Mouse (Mus musculus): ENCODE results near the gene Igf2r. TPM values are rescaled to one million over a fixed set of nuclear protein-coding genes. Genes with fewer than 3 reads are reported as not detected.

Igf2r gene
- polyA plus RNA-seq, 1 experiment: not detected

DNA sequence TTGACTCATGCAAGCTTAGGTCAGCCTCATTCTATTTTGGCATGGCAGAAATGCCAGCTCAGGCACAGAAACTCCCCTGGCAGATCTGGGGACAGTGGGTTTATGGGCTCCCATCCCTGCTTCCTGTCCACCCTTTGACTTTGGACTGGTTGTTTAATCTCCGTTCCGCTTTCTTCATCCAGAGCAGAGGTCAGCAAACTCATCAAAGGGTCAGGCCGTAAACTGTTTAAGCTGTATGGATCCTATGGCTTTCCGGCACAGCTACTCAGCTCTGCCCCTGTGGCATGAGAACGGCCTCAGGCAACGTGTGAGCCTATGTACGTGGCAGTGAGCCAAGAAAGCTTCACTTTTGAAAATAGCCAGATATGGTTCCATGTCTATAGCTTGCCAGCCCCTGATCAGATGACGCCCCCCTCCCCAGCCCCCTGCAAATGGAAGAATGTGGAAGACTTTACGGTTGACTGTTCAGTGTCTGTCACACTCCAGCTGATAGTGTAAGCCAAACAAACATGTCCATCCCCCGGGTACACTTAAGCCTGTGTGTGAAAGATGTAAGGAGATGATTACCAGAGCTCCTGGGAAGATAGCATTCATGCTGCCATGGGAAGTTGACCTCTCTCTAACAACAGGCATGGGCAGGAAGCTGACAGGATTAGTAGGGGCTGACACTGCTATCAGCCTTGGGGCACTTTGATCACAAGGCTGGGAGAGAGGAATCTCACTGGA lies 21.1 kb upstream of the Igf2r start:
- H3K4me1 ChIP-seq (ENCODE audit: control insufficient read depth, insufficient read depth, low read length): peaks cover 9% of the 10 kb centered on the region; the same call in 1 of the 2 replicates
- H3K4me3 ChIP-seq (ENCODE audit: insufficient read depth, low read depth, low read length): no peak overlapping the region
- 52% methylated on average over 10 of the region's 10 CpGs for WGBS
- no peak for TF ChIP-seq CTCF (IDR thresholded peaks at IDR 0.05; ENCODE audit: insufficient read depth, low read depth, low read length)
- H3K27ac ChIP-seq (ENCODE audit: insufficient read depth, low read depth, low read length): no peak overlapping the region

DNA sequence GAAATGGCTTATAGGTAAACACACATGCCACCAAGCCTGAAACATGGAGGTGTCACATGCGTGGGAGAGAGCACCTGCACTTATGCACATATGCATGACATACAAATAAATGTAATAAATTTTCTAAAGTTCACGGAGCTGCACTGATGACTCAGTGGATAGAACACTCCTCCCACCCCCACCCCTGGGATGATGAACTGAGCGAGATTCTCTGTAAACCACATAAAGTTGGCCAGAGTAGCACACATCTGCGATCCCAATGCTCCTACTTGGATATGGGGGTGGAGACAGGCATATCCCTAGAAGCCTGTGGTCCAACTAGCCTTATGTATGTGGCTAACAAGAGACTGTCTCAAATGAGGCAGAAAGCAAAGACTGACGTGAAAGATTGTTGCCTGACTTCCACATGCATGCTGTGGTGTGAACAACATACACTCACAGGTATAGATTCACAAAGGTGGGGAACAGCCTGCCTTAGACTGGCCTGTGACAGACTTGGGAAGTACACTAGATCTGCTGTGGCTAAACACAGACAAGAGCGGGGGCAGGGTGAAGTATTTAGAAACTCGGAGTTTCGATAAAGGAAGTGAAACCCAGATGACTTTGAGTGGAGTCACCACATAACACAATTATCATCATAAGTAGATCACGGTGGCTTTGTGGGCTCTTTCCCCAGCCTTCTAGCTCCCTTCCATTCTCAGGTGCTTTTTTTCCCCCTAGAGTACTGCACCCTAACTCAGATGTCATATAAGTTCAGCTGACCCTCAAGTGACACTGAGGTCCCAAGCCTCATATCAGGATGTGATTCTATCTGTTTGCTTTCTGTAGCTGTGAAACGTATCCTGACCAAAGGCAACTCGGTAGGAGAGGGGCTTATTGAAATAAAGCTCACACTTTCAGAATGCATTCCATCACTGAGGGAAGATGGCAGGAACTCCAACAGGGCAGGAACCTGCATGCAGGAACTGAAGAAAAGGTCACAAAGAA lies 13.7 kb upstream of the Igf2r start:
- H3K4me3 ChIP-seq (ENCODE audit: insufficient read depth, low read depth, low read length): no peak overlapping the region
- WGBS: 53% methylated on average over 11 of the region's 11 CpGs
- no peak overlapping the region for H3K27ac ChIP-seq (ENCODE audit: insufficient read depth, low read depth, low read length)
- H3K4me1 ChIP-seq (ENCODE audit: control insufficient read depth, insufficient read depth, low read length): no peaks in the 10 kb centered on the region
- TF ChIP-seq POLR2A (IDR thresholded peaks at IDR 0.05; ENCODE audit: insufficient read depth, low read depth, low read length) (no peak), CTCF (IDR thresholded peaks at IDR 0.05; ENCODE audit: insufficient read depth, low read depth, low read length) (no peak)

DNA sequence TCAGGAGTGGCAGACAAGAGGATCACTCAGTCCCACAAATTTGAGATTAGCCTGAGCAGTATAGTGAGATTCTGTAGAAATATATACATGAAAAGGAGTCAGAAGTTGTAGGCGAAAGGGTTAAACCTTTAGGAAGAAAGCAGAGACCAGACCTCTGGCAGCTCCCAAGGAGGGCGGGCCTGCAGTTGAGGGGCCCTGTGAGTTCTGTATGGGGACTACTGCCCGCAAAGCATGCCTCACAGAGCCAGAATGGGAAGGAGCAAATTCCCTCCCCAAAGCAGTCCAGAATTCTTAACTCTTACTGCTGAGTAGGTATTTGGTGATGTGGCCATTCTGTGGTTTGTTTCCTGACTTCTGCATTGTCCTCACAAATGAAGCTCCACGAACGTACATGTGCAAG lies 11.6 kb upstream of the Igf2r start:
- 65% methylated on average over 5 of the region's 5 CpGs for WGBS

DNA sequence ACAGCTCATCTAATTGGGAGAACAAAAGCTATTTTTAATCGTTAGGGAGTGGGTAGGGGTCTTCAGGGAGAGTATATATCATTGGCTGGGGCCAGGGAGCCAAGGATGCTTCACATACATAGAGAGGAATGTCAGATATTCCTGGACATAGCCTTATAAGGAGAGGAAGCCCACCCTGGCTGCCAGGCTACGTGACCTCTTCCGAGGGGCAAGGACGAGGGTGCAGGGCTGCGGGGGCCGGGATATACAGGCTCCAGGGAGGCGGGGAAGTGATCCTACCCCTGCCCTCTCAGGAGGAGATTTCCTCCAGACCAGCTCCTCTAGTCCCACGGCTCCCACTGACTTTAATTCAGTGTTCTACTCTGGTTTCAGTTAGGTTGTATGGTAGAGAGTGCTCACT lies 10.7 kb upstream of the Igf2r start:
- whole genome bisulfite sequencing: 66% methylated on average over 8 of the region's 8 CpGs
- Histone ChIP-seq H3K4me1 (ENCODE audit: control insufficient read depth, insufficient read depth, low read length) (no peaks in the 10 kb centered on the region), H3K27ac (ENCODE audit: insufficient read depth, low read depth, low read length) (no peak overlapping the region), H3K4me3 (ENCODE audit: insufficient read depth, low read depth, low read length) (no peak overlapping the region)
- no peak for TF ChIP-seq POLR2A (IDR thresholded peaks at IDR 0.05; ENCODE audit: insufficient read depth, low read depth, low read length)
- no peak for TF ChIP-seq CTCF (IDR thresholded peaks at IDR 0.05; ENCODE audit: insufficient read depth, low read depth, low read length)

More for the DNA sequence above, 11.6 kb upstream of the Igf2r start:
- H3K4me3 ChIP-seq (ENCODE audit: insufficient read depth, low read depth, low read length): no peak overlapping the region
- no peaks in the 10 kb centered on the region for H3K4me1 ChIP-seq (ENCODE audit: control insufficient read depth, insufficient read depth, low read length)
- no peak overlapping the region for H3K27ac ChIP-seq (ENCODE audit: insufficient read depth, low read depth, low read length)
- no peak for TF ChIP-seq POLR2A (IDR thresholded peaks at IDR 0.05; ENCODE audit: insufficient read depth, low read depth, low read length)
- no peak for TF ChIP-seq CTCF (IDR thresholded peaks at IDR 0.05; ENCODE audit: insufficient read depth, low read depth, low read length)

DNA sequence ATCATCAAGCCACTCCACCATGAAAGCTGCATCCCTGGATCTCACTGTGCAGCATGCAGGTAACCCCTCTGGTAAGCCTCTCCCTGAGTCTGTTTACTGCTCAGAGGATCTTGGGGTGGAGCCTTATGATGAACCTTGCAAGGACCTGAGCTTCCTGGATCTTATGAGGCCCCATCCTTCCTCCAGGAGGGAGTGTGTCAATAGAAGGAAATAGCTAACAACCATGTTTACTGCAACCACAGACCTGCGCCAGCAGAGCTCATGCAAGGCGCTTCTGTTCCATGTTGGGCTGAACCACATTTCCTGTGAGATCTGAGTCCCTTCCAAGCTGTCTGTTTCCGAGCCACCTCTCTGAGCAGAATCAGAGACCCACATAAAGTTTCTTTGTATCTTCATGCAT lies 10.0 kb upstream of the Igf2r start:
- Histone ChIP-seq H3K4me3 (ENCODE audit: insufficient read depth, low read depth, low read length) (no peak overlapping the region), H3K27ac (ENCODE audit: insufficient read depth, low read depth, low read length) (no peak overlapping the region), H3K4me1 (ENCODE audit: control insufficient read depth, insufficient read depth, low read length) (no peaks in the 10 kb centered on the region)
- 87% methylated on average over 3 of the region's 3 CpGs for whole genome bisulfite sequencing
- TF ChIP-seq POLR2A (IDR thresholded peaks at IDR 0.05; ENCODE audit: insufficient read depth, low read depth, low read length) (no peak), CTCF (IDR thresholded peaks at IDR 0.05; ENCODE audit: insufficient read depth, low read depth, low read length) (no peak)

DNA sequence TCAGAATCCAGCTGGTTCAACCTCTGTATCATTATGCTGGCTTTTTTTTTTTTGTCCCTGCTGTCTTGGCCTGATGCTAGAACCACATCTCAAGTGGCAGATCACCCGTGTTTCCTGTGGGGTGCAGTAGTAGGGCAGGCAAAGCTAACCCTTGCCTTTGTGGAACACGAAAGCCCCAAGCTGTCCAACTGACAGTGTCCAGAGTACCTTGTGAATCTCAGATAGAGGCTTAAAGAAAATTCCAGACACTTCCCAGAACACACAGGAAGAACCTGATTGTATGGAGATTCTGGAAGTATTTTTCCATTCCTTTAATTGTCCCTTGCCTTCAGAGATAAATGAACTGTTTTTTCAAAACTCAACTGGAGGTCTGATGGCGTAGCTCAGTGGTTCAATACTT lies 4.5 kb upstream of the Igf2r start:
- Histone ChIP-seq H3K4me1 (ENCODE audit: control insufficient read depth, insufficient read depth, low read length) (0 out of 2 replicates have a peak, but pooled peaks cover 1% of the 10 kb centered on the region), H3K27ac (ENCODE audit: insufficient read depth, low read depth, low read length) (no peak overlapping the region), H3K4me3 (ENCODE audit: insufficient read depth, low read depth, low read length) (no peak overlapping the region)
- TF ChIP-seq CTCF (IDR thresholded peaks at IDR 0.05; ENCODE audit: insufficient read depth, low read depth, low read length): no peak
- no peak for TF ChIP-seq POLR2A (IDR thresholded peaks at IDR 0.05; ENCODE audit: insufficient read depth, low read depth, low read length)
- WGBS: 90% methylated on average over 3 of the region's 3 CpGs

DNA sequence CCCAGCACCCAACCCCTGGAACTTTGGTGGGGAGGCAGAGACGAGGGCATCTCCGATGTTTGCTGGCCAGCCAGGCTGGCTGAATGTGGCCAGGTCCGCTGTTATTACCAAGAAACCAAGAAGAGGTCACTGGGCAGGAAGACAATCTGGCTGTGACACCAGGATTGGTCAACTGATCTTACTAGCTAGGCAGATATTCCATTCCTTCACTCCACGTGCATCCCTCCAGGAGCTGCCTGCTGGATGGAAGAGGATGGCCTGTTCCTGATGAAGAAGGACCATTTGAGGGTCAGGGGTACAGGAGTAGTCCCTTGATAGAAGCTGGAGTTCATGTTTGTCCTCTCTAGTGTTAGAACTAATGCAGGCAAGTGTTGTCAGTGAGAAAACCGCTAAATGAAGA lies 1.0 kb upstream of the Igf2r start:
- H3K27ac ChIP-seq (ENCODE audit: insufficient read depth, low read depth, low read length): no peak overlapping the region
- 89% methylated on average over 5 of the region's 5 CpGs for WGBS
- H3K4me3 ChIP-seq (ENCODE audit: insufficient read depth, low read depth, low read length): no peak overlapping the region
- no peak for TF ChIP-seq POLR2A (IDR thresholded peaks at IDR 0.05; ENCODE audit: insufficient read depth, low read depth, low read length)
- TF ChIP-seq CTCF (IDR thresholded peaks at IDR 0.05; ENCODE audit: insufficient read depth, low read depth, low read length): no peak
- peaks cover 6% of the 10 kb centered on the region; the same call in 1 of the 2 replicates for H3K4me1 ChIP-seq (ENCODE audit: control insufficient read depth, insufficient read depth, low read length)

DNA sequence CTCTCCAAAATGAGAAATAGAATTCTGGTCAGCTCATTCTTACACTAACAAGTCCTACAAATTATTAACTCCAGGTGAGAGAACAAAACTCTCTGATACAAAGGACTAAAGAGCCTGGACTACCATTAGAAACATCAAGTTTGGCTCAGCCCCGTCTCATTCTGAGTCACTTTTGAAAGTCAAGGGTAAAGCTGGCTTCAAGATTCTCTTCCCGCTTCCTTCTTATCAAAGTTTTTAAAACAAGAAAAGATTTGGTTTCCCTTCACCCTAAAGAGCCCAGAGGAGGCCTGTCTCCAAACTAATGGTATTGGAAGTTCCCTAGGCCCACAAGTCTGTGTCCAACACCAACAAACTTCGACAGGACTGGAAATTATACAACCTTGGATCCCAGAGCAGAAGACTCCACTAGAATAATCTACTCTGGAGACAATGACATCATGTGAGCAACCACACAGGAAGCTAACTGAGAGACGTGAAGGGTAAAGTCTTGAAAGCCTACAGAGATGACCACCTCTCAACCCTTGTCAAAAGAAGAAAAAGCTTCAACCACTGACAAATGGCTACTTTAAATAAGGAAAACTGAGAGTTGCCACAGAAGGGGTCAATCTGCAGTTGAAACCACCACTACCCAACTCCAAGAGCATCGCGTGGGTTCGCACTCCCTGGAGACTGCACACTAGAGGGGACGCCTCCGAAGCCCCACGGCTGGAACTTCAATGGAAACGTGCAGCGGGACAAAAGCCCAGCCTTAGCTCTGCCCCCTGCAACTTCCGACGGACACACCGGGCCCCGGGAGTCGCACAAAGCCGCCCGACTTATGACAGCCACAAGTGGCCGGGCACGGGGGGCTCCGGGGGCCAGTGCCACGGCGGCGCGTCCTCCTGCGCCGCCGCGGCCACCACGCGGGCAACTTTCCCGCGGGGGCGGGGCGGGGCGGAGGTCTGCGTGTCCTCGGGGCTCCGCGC lies 767 bp downstream of the Igf2r start:
- peaks cover 6% of the 10 kb centered on the region; the same call in 1 of the 2 replicates for H3K4me1 ChIP-seq (ENCODE audit: control insufficient read depth, insufficient read depth, low read length)

More for the DNA sequence above, 767 bp downstream of the Igf2r start:
- TF ChIP-seq CTCF (IDR thresholded peaks at IDR 0.05; ENCODE audit: insufficient read depth, low read depth, low read length) (no peak), POLR2A (IDR thresholded peaks at IDR 0.05; ENCODE audit: insufficient read depth, low read depth, low read length) (no peak)
- Histone ChIP-seq H3K27ac (ENCODE audit: insufficient read depth, low read depth, low read length) (no peak overlapping the region), H3K4me3 (ENCODE audit: insufficient read depth, low read depth, low read length) (peak overlapping the region; percentile 83)
- WGBS: 8% methylated on average over 41 of the region's 41 CpGs

All from olfactory bulb, adult 2 months (tissue).